Mouse (Mus musculus) B cell, adult (primary cell): ENCODE measurements around the gene Olfr352. TPM values are rescaled to one million over a fixed set of nuclear protein-coding genes. Genes with fewer than 3 reads are reported as not detected.

ENCODE experiments used
- total RNA-seq: library from RNA; stranded (reverse); gene quantifications from 4 replicates; pipeline ENCODE4 v1.2.4, GENCODE M21; 2023; ENCODE audit not compliant: inconsistent age

Gene Olfr352
- not detected in 4 replicates for total RNA-seq

GRCm38 (mm10) chr2:36868160-36868559, at the start of gene Olfr352:
Gene Olfr352, plus strand, starts transcription at chr2:36868460.

DNA sequence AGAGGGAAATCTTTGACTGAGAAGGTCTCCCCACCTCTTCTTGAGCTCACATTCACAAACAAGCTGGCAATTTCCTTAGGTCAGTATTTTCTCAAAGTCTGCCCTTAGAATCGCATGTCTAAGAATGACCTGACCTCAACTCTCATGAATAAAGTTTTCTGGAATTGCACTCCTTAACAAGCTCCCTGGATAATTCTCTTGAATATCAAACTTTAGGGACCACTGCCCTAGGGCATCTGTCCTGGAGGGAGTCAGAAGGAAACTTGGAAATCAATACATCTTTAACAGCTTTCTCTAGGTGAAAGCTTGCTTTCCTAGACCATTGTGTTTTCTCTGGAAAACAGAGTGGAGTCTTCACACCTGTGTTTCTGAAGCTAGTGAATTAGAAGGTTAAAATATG, 22.2 kb upstream of the Olfr352 start, which contains the start of gene Olfr350:
Gene Olfr350 (plus strand): TSS at position 301 of the 400 bp plus-strand sequence.

GRCm38 (mm10) chr2:36862560-36862959, 5.7 kb upstream of the Olfr352 start, which contains the start of gene Olfr351:
Gene Olfr351, minus strand, starts transcription at chr2:36862660.

GRCm38 (mm10) chr2:36892836-36893235, 24.6 kb downstream of the Olfr352 start, which contains the start of gene Olfr353:
Gene Olfr353, minus strand, starts transcription at chr2:36892936.

GRCm38 (mm10) chr2:36905380-36905779, 37.1 kb downstream of the Olfr352 start, which contains the start of gene Olfr354:
Gene Olfr354, plus strand, starts transcription at chr2:36905680.

Other genes starting within 250 kb of the Olfr352 start
- not detected in 4 replicates for gene Olfr345, start 228.4 kb upstream of the Olfr352 start, total RNA-seq
- gene Olfr346, start 182.7 kb upstream of the Olfr352 start, total RNA-seq = not detected in 4 replicates
- gene Olfr347, start 136.6 kb upstream of the Olfr352 start, total RNA-seq = not detected in 4 replicates
- gene Olfr348, start 84.2 kb upstream of the Olfr352 start, total RNA-seq = not detected in 4 replicates
- gene Olfr50, start 77.9 kb upstream of the Olfr352 start, total RNA-seq = not detected in 4 replicates
- not detected in 4 replicates for gene Olfr3, start 51.4 kb upstream of the Olfr352 start, total RNA-seq
- gene Olfr350, start 22.1 kb upstream of the Olfr352 start, total RNA-seq = not detected in 4 replicates
- gene Olfr351, start 5.8 kb upstream of the Olfr352 start, total RNA-seq = not detected in 4 replicates
- not detected in 4 replicates for gene Olfr353, start 24.5 kb downstream of the Olfr352 start, total RNA-seq
- not detected in 4 replicates for gene Olfr354, start 37.2 kb downstream of the Olfr352 start, total RNA-seq
- not detected in 4 replicates for gene Olfr355, start 60.4 kb downstream of the Olfr352 start, total RNA-seq
- gene Olfr356, start 68.7 kb downstream of the Olfr352 start, total RNA-seq = not detected in 4 replicates
- not detected in 4 replicates for gene Olfr357, start 125.4 kb downstream of the Olfr352 start, total RNA-seq
- gene Olfr358, start 140.9 kb downstream of the Olfr352 start, total RNA-seq = not detected in 4 replicates
- not detected in 4 replicates for gene Olfr360, start 197.3 kb downstream of the Olfr352 start, total RNA-seq
- gene Olfr361, start 220.8 kb downstream of the Olfr352 start, total RNA-seq = not detected in 4 replicates
- gene Olfr362, start 249.4 kb downstream of the Olfr352 start, total RNA-seq = not detected in 4 replicates